Mouse (Mus musculus) left cerebral cortex, adult 18-20 months (tissue): ENCODE results near the gene Pim1. TPM values are rescaled to one million over a fixed set of nuclear protein-coding genes. Genes with fewer than 3 reads are reported as not detected.
"Not testable (repeated sequence)": the region's sequence is repeated elsewhere in the genome, so short reads cannot be mapped to it uniquely, and the experiment has no call there.

Source experiments
- DNase-seq, 2 experiments: peaks; one replicate each; pipeline ENCODE4 v3.0.0; 2021 to 2022; ENCODE audit warnings: low spot score in 2 of 2, mixed read lengths in 1 of 2
- total RNA-seq, 2 experiments: library from RNA; stranded (reverse); gene quantifications; 2 replicates each; pipeline ENCODE4 v1.2.3; 2021

The Pim1 gene
- total RNA-seq, 2 experiments from 2014 or later, result 6.9 to 16.9 TPM

GRCm38 (mm10) chr17:29514435-29514834 is 23.9 kb downstream of the Pim1 start:
- peak; percentile 85 to 88 for DNase-seq

GRCm38 (mm10) chr17:29518665-29519064 is 28.1 kb downstream of the Pim1 start:
- DNase-seq, result not testable (repeated sequence)

GRCm38 (mm10) chr17:29519731-29520130 is 29.2 kb downstream of the Pim1 start:
- DNase-seq, result no peak

- no peak for DNase-seq
These were observed 35.1 kb downstream of the Pim1 start for GRCm38 (mm10) chr17:29525613-29526012.

GRCm38 (mm10) chr17:29528568-29529187 is 38.1 kb downstream of the Pim1 start:
- DNase-seq, result no peak

GRCm38 (mm10) chr17:29530508-29530907 is 40.0 kb downstream of the Pim1 start:
- no peak for DNase-seq

- no peak for DNase-seq
These were observed 40.7 kb downstream of the Pim1 start for GRCm38 (mm10) chr17:29531278-29531677.

- DNase-seq, result no peak
These were observed 41.3 kb downstream of the Pim1 start for GRCm38 (mm10) chr17:29531757-29532384.

GRCm38 (mm10) chr17:29533866-29534265 is 43.3 kb downstream of the Pim1 start:
- no peak for DNase-seq

GRCm38 (mm10) chr17:29540426-29540825 is 49.9 kb downstream of the Pim1 start:
- no peak for DNase-seq

GRCm38 (mm10) chr17:29541419-29541818 is 50.9 kb downstream of the Pim1 start:
- no peak for DNase-seq

- DNase-seq, result no peak
These were observed 52.5 kb downstream of the Pim1 start for GRCm38 (mm10) chr17:29542831-29543690.

GRCm38 (mm10) chr17:29544064-29544463 is 53.5 kb downstream of the Pim1 start:
- DNase-seq, result no peak

GRCm38 (mm10) chr17:29545241-29545640 is 54.7 kb downstream of the Pim1 start:
- DNase-seq, result no peak

Other genes starting within 250 kb of the Pim1 start
- 10 to 100 TPM; 17.9 to 19.3 TPM for gene Ppil1, start 226.6 kb upstream of the Pim1 start, total RNA-seq
- gene BC004004, start 222.0 kb upstream of the Pim1 start, total RNA-seq, result 100 to 1,000 TPM in 1 of 2 experiments, 10 to 100 TPM in 1; 95.0 to 100 TPM
- gene Pi16, start 173.1 kb upstream of the Pim1 start, total RNA-seq, result 1 to 10 TPM; 1.4 to 2.0 TPM
- 100 to 1,000 TPM; 592 to 615 TPM for gene Mtch1, start 142.8 kb upstream of the Pim1 start, total RNA-seq
- 1 to 10 TPM; 5.0 to 6.0 TPM for gene Fgd2, start 129.8 kb upstream of the Pim1 start, total RNA-seq
- not detected for gene Gm17657, start 58.9 kb downstream of the Pim1 start, total RNA-seq
- 10 to 100 TPM; 36.4 to 38.5 TPM for gene Tbc1d22b, start 59.0 kb downstream of the Pim1 start, total RNA-seq
- not detected for gene Tmem217, start 61.6 kb downstream of the Pim1 start, total RNA-seq
- gene Rnf8, start 124.0 kb downstream of the Pim1 start, total RNA-seq, result 10 to 100 TPM; 53.8 to 66.2 TPM
- 1 to 10 TPM; 3.2 to 3.7 TPM for gene Gm28043, start 124.1 kb downstream of the Pim1 start, total RNA-seq
- gene Cmtr1, start 169.8 kb downstream of the Pim1 start, total RNA-seq, result 100 to 1,000 TPM; 139 to 142 TPM
- 10 to 100 TPM; 16.7 to 18.7 TPM for gene Ccdc167, start 226.3 kb downstream of the Pim1 start, total RNA-seq